Mouse (Mus musculus) embryonic facial prominence, embryonic 10.5 days (tissue): Measurements from ENCODE around the gene 1810010D01Rik. TPM values are rescaled to one million over a fixed set of nuclear protein-coding genes. Genes with fewer than 3 reads are reported as not detected.

Experiments used
- DNase-seq: peaks from one replicate; pipeline ENCODE4 v3.0.0-alpha.2; 2017; ENCODE audit warnings: low spot score
- H3K27ac ChIP-seq: fragments of 300-500 bp; sonication (generic); replicated peaks from 2 replicates; pipeline ENCODE4 v1.5.1; 2016; ENCODE audit warnings: mild to moderate bottlenecking
- H3K27me3 ChIP-seq: fragments of 300-500 bp; sonication (generic); replicated peaks from 2 replicates; pipeline ENCODE4 v1.6.1; 2016; ENCODE audit warnings: low read depth, mild to moderate bottlenecking; ENCODE audit not compliant: poor library complexity, severe bottlenecking
- H3K36me3 ChIP-seq: fragments of 300-500 bp; sonication (generic); replicated peaks from 2 replicates; pipeline ENCODE4 v1.6.1; 2016; ENCODE audit warnings: mild to moderate bottlenecking, moderate library complexity
- H3K4me1 ChIP-seq: fragments of 300-500 bp; sonication (generic); 2 replicates; pipeline ENCODE4 v1.6.1; 2016
- H3K4me3 ChIP-seq: fragments of 300-500 bp; sonication (generic); 2 replicates; pipeline ENCODE4 v1.5.1; 2016; ENCODE audit warnings: mild to moderate bottlenecking, moderate library complexity
- H3K9me3 ChIP-seq: fragments of 300-500 bp; sonication (generic); 2 replicates; pipeline ENCODE4 v1.6.1; 2016; ENCODE audit warnings: mild to moderate bottlenecking
- WGBS: fragments of 180-500 bp; shearing (Covaris S2); methylation state at CpG from one replicate; pipeline ENCODE4 v1.1.7; 2016; 5-methylcytosine and 5-hydroxymethylcytosine counted together
- polyA plus RNA-seq: library from polyadenylated mRNA; unstranded; fragments of >200 nt; fragmentation: Nextera tagmentation; extraction: Ambion mirVana; gene quantifications from 2 replicates; pipeline ENCODE4 v1.2.1, GENCODE M21; 2016

1810010D01Rik gene
- polyA plus RNA-seq, 1 experiment from 2014 or later, result not detected

DNA sequence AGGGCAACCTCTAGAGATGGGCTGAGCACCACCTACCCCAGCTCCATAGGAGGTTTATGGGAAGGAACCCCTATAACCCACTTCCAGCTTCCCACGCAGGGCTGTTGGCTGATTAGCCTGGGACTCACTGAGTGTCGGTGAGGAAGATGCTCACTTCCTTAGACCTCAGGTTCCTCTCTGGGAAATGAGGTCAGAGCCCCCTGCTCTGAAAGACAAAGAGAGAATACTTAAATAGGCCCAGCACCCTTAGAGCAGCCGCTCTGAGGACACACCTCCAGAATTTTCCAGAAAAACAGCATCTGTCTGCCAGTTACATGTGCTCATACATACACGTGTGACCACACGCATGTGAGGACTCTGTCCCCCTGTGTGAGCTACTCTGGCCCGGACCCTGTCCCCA lies 1.1 kb downstream of the 1810010D01Rik start:
- Histone ChIP-seq H3K27ac (peak overlapping the region; percentile 97), H3K27me3 (no peaks in the 10 kb centered on the region), H3K4me3 (peak overlapping the region; percentile 46; the same call in 1 of the 2 replicates), H3K36me3 (no peaks in the 10 kb centered on the region), H3K9me3 (peaks cover under 1% of the 10 kb centered on the region; the same call in 1 of the 2 replicates), H3K4me1 (peaks cover 47% of the 10 kb centered on the region)
- DNase-seq, result no peak
- whole genome bisulfite sequencing, result 58% methylated on average over 6 of the region's 6 CpGs

DNA sequence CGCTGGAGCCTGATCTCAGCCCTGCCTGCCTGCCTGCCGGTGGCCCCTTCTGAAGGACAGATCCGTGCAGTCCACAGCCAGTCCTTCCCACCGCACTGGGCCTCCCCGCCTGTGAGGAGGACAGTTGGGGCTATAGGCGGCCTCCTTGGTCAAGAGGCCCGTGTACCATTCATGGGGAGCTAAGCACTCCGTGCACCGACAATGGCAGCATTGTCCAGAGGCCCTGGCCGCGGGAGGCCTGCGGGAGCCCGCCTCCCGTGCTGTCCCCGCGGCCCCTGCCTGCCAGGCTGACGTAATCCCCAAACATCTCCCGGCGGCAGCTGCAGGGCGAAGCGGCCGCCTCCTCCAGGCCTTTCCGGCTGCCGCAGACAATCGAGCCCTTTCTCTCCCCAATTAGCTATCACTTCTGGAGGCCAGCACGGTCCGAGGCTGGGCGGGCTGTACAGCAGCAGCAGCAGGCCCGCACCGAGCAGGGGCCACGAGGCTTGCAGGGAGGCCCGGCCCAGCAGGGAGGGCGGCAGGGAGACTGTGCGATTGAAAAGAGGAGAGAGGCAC lies 1.8 kb downstream of the 1810010D01Rik start:
- Histone ChIP-seq H3K27ac (peak overlapping the region; percentile 97), H3K36me3 (no peaks in the 10 kb centered on the region), H3K4me3 (peak overlapping the region; percentile 46), H3K4me1 (peaks cover 41% of the 10 kb centered on the region), H3K9me3 (peaks cover 7% of the 10 kb centered on the region; the same call in 1 of the 2 replicates), H3K27me3 (no peaks in the 10 kb centered on the region)
- DNase-seq, result peak; percentile 91
- under 1% methylated on average over 34 of the region's 34 CpGs for WGBS

DNA sequence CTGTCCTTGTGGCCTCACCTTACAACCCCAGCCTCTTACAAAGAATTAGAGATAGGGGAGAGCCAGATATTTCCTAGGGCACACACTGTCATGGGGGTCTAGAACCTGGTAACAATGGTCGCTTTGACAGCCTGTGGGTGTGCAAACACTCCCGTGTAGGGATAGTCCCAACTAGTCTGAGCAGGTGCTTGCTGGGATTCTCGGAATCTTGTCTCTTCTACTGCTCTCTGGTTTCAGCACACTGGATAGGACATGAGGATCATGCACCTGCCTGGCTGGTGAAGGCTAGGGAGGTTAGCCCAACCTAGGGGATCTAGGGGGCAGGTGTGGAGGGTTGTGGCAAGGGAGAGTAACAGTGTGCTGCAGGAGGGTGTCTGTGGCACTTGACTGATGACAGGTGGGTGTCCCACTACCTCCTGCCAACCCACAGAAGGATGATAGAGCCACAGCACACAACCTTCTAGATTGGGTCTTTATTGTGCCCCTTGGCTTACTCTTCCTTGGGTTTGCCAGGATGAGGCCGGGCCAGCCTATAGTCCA lies 2.5 kb downstream of the 1810010D01Rik start:
- WGBS, result 75% methylated on average over 4 of the region's 4 CpGs

GRCm38 (mm10) chr7:145199711-145200110 lies 8.2 kb downstream of the 1810010D01Rik start:
- Histone ChIP-seq H3K36me3 (no peaks in the 10 kb centered on the region), H3K4me3 (no peak overlapping the region), H3K27me3 (peaks cover 14% of the 10 kb centered on the region; the same call in 1 of the 2 replicates), H3K27ac (no peak overlapping the region; the same call in 1 of the 2 replicates), H3K9me3 (peaks cover 8% of the 10 kb centered on the region; the same call in 1 of the 2 replicates), H3K4me1 (peaks cover 26% of the 10 kb centered on the region)
- WGBS, result 56% methylated on average over 2 of the region's 2 CpGs
- no peak for DNase-seq

More for the DNA sequence above, 2.5 kb downstream of the 1810010D01Rik start:
- Histone ChIP-seq H3K4me3 (peak overlapping the region; percentile 46; the same call in 1 of the 2 replicates), H3K9me3 (peaks cover 8% of the 10 kb centered on the region; the same call in 1 of the 2 replicates), H3K36me3 (no peaks in the 10 kb centered on the region), H3K27ac (peak overlapping the region; percentile 97), H3K4me1 (peaks cover 34% of the 10 kb centered on the region), H3K27me3 (no peaks in the 10 kb centered on the region)
- no peak for DNase-seq

DNA sequence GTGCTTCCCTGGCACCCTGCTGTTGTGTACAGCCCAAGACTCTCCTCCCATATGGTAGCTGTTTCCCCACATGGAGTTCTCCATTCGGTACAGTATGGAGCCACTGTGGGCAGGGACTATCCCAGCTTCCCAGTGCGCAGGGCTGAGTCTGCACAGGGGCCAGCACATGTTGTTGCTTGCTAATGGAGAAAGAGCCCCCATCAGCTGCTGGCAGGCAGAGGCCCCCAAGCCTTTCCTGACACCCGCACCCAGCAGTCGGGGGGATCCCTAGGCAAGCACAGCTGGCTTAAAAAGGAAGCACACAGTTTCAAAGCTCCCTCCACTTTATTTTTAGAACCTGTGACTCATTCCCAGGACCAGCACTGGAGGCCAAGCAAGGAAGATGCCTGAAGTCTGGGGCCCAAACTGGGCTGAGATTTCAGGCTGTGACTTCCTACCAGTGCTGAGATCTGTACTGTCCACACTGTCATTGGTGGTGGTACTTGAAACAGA lies 9.7 kb downstream of the 1810010D01Rik start:
- Histone ChIP-seq H3K9me3 (peaks cover 8% of the 10 kb centered on the region; the same call in 1 of the 2 replicates), H3K4me3 (no peak overlapping the region), H3K27ac (peak overlapping the region; percentile 66), H3K27me3 (peaks cover 14% of the 10 kb centered on the region; the same call in 1 of the 2 replicates), H3K36me3 (no peaks in the 10 kb centered on the region), H3K4me1 (peaks cover 31% of the 10 kb centered on the region)
- no peak for DNase-seq
- WGBS, result 63% methylated on average over 4 of the region's 4 CpGs

GRCm38 (mm10) chr7:145197711-145198110 lies 10.2 kb downstream of the 1810010D01Rik start:
- 57% methylated on average over 3 of the region's 3 CpGs for WGBS
- no peak for DNase-seq
- H3K9me3 ChIP-seq, result peaks cover 8% of the 10 kb centered on the region; the same call in 1 of the 2 replicates
- H3K27ac ChIP-seq, result peak overlapping the region; percentile 66
- no peaks in the 10 kb centered on the region for H3K36me3 ChIP-seq
- H3K27me3 ChIP-seq, result peaks cover 16% of the 10 kb centered on the region
- H3K4me1 ChIP-seq, result peaks cover 31% of the 10 kb centered on the region
- no peak overlapping the region for H3K4me3 ChIP-seq

DNA sequence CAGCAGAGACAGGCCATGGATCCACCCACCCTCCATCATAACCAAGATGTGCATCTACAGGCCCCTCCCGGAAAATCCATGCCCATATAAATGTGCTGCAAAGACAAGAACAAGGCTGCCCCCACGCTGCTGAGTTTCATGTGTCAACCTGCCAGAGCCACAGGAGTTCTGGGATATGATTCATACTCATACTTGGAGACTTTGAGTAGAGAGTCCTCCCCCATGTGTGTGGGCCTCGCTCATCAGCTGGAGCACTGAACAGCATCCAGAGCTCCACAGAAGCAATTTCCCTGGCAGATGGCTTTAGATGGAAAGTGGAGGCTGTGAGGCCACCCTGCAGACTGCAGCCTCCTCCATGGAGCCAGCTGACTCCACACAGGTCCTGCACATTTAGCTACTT lies 10.9 kb downstream of the 1810010D01Rik start:
- DNase-seq, result no peak
- Histone ChIP-seq H3K27me3 (peaks cover 19% of the 10 kb centered on the region), H3K4me3 (no peak overlapping the region), H3K9me3 (peaks cover 8% of the 10 kb centered on the region; the same call in 1 of the 2 replicates), H3K27ac (peak overlapping the region; percentile 40; the same call in 1 of the 2 replicates), H3K36me3 (no peaks in the 10 kb centered on the region), H3K4me1 (peaks cover 31% of the 10 kb centered on the region)
- WGBS, result 91% methylated on average over 3 of the region's 3 CpGs

DNA sequence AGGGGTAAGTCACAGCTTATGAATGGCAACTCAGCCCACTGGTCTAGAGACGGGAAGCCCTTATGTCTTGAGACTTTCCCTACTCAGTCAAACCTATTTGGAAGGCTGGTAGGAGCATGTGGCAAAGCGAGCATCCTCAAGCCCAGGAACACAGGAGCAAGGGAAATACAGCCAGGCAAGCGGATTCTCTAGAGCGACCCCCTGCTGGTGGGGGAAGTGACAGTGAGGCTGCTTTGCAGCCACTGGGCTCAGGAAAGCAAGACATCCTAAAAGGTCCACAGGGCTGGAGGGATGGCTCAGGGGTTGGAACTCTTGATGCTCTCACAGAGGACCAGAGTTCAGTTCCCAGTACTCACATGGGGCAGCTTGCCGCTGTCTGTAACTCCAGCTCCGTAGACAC lies 11.6 kb downstream of the 1810010D01Rik start:
- DNase-seq, result no peak
- H3K4me1 ChIP-seq, result peaks cover 31% of the 10 kb centered on the region
- H3K27me3 ChIP-seq, result peaks cover 23% of the 10 kb centered on the region
- peaks cover 3% of the 10 kb centered on the region; the same call in 1 of the 2 replicates for H3K9me3 ChIP-seq
- H3K36me3 ChIP-seq, result no peaks in the 10 kb centered on the region
- 78% methylated on average over 6 of the region's 6 CpGs for WGBS
- H3K4me3 ChIP-seq, result no peak overlapping the region
- H3K27ac ChIP-seq, result no peak overlapping the region

GRCm38 (mm10) chr7:145195186-145195927 lies 12.6 kb downstream of the 1810010D01Rik start:
- 66% methylated on average over 5 of the region's 5 CpGs for WGBS
- no peak for DNase-seq
- H3K4me3 ChIP-seq, result no peak overlapping the region
- peaks cover 31% of the 10 kb centered on the region for H3K4me1 ChIP-seq
- no peaks in the 10 kb centered on the region for H3K36me3 ChIP-seq
- peaks cover 23% of the 10 kb centered on the region for H3K27me3 ChIP-seq
- H3K9me3 ChIP-seq, result no peaks in the 10 kb centered on the region
- 0 out of 2 replicates have a peak overlapping the region, but pooled peaks have one; percentile 27 for H3K27ac ChIP-seq

DNA sequence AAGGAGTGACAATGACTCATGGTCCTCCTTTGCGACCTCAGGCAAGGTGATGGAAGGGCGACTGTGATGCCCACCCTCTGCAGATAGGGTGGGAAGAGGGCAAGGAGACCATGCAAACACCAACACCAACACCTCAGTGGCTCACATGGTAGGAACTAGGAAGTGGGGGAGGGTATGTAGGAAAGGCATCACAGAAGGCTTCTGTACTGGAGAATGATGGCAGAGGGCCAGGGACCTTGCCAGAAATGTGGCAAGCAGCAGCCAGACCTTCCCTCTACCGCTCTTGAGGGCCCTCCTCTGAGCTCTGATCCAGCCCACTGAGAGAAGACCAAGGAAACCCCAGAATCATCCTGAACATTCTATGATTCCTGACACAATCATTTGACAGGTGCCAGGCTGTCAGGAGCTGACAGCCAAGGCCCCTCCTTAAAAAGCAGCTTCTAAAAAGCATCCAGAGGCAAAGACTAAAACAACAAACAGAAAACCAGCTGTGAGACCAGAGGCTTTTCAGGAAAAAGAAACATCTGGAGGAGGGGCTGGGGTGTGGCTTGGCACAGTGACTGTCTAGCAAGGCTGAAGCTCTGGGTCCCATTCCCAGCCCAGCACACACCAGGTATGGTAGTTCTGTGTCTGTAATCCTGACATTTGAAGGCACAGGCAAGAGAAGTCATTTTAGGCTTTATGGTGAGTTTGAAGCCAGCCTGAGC lies 13.3 kb downstream of the 1810010D01Rik start:
- no peak for DNase-seq
- Histone ChIP-seq H3K36me3 (no peaks in the 10 kb centered on the region), H3K9me3 (no peaks in the 10 kb centered on the region), H3K4me1 (peaks cover 32% of the 10 kb centered on the region), H3K27me3 (peaks cover 23% of the 10 kb centered on the region), H3K27ac (no peak overlapping the region; the same call in 1 of the 2 replicates), H3K4me3 (no peak overlapping the region)
- 77% methylated on average over 3 of the region's 3 CpGs for WGBS

GRCm38 (mm10) chr7:145192836-145193235 lies 15.1 kb downstream of the 1810010D01Rik start:
- Histone ChIP-seq H3K4me1 (peaks cover 32% of the 10 kb centered on the region), H3K27ac (no peak overlapping the region; the same call in 1 of the 2 replicates), H3K9me3 (no peaks in the 10 kb centered on the region), H3K36me3 (no peaks in the 10 kb centered on the region), H3K27me3 (peaks cover 23% of the 10 kb centered on the region), H3K4me3 (no peak overlapping the region)
- DNase-seq, result no peak
- 82% methylated on average over 6 of the region's 6 CpGs for WGBS

- Histone ChIP-seq H3K4me3 (no peak overlapping the region), H3K36me3 (no peaks in the 10 kb centered on the region), H3K27ac (no peak overlapping the region), H3K27me3 (peaks cover 9% of the 10 kb centered on the region; the same call in 1 of the 2 replicates), H3K9me3 (no peaks in the 10 kb centered on the region), H3K4me1 (peaks cover 22% of the 10 kb centered on the region)
- no peak for DNase-seq
Observed at GRCm38 (mm10) chr7:145190520-145190919, 17.4 kb downstream of the 1810010D01Rik start.
